Comparison of ENCODE assay signal across 25 mouse cellular contexts in genomic region chr19:59508896-59509295, GRCm38 (mm10). TPM values are rescaled to one million over a fixed set of nuclear protein-coding genes. Genes with fewer than 3 reads are reported as not detected.
DNase-seq lines count a peak whose midpoint lies in the region; ATAC-seq and TF ChIP-seq lines count a peak whose summit lies in the region.
"Had no signal": no experiment of that assay in that cellular context is flagged by ENCODE, and none has a peak within 500 bp of the region (broad histone marks: within the 10 kb centered on the region; RNA-seq: fewer than 3 reads in every experiment).

No protein-coding gene starts in this region.

- no peak overlapping the region for H3K27ac ChIP-seq in forebrain, embryonic 11.5 days (ENCODE audit: low read depth, low read length)
- H3K27ac ChIP-seq in forebrain, postnatal 0 days (ENCODE audit: low read depth, low read length), result no peak overlapping the region
- H3K27ac ChIP-seq in kidney, embryonic 14.5 days (ENCODE audit: low read depth, low read length), result no peak overlapping the region
- H3K27ac ChIP-seq: embryonic facial prominence, embryonic 15.5 days; forebrain, embryonic 12.5 days; hindbrain, embryonic 15.5 days had no signal

- no peak overlapping the region for H3K4me2 ChIP-seq in forebrain, embryonic 11.5 days (ENCODE audit: low read depth, low read length, severe bottlenecking)
- H3K4me2 ChIP-seq in forebrain, postnatal 0 days (ENCODE audit: low read depth), result no peak overlapping the region
- H3K4me2 ChIP-seq in kidney, embryonic 14.5 days (replicated peaks; ENCODE audit: low read depth, low read length), result no peak overlapping the region
- H3K4me2 ChIP-seq: embryonic facial prominence, embryonic 15.5 days; forebrain, embryonic 12.5 days; heart, embryonic 12.5 days; hindbrain, embryonic 15.5 days had no signal

- peak; percentile 26 for DNase-seq in forebrain, embryonic 11.5 days (ENCODE audit: low spot score)
- no peak for DNase-seq in forebrain, postnatal 0 days
- peak; percentile 11 for DNase-seq in kidney, adult 18-20 months
- peak; percentile 47 for DNase-seq in 3T3-L1 (ENCODE audit: low read depth, low spot score)
- DNase-seq in kidney, postnatal 10 days, result peak; percentile 20
- no peak for DNase-seq in adrenal gland, adult 18-20 months (ENCODE audit: low spot score in 2 of 2)
- no peak for DNase-seq in urinary bladder, postnatal 36 days (ENCODE audit: low spot score in 2 of 2)
- DNase-seq: adrenal gland, adult 2 months; adrenal gland, postnatal 36 days; cerebellum, adult 2 months; cerebellum, postnatal 10 days; embryo, embryonic 11 days; gastrocnemius, postnatal 14 days; heart, postnatal 36 days had no signal

- ATAC-seq in forebrain, embryonic 11.5 days (replicated peaks; ENCODE audit: low FRiP score), result no peak
- no peak for ATAC-seq in forebrain, postnatal 0 days
- ATAC-seq in kidney, embryonic 14.5 days (ENCODE audit: low FRiP score, low TSS enrichment), result no peak
- ATAC-seq: forebrain, embryonic 16.5 days had no signal

- WGBS in forebrain, embryonic 11.5 days, result 96% methylated on average over 2 of the region's 2 CpGs
- 94% methylated on average over 2 of the region's 2 CpGs for WGBS in forebrain, postnatal 0 days
- 97% methylated on average over 2 of the region's 2 CpGs for WGBS in kidney, embryonic 14.5 days

- H3K27me3 ChIP-seq in forebrain, embryonic 11.5 days (ENCODE audit: control insufficient read depth, insufficient read depth, low read length), result no peaks in the 10 kb centered on the region
- H3K27me3 ChIP-seq in forebrain, postnatal 0 days (ENCODE audit: insufficient read depth, low read length), result no peaks in the 10 kb centered on the region
- no peaks in the 10 kb centered on the region for H3K27me3 ChIP-seq in kidney, embryonic 14.5 days (ENCODE audit: control insufficient read depth, insufficient read depth, low read length)
- H3K27me3 ChIP-seq: embryonic facial prominence, embryonic 15.5 days had no signal

- H3K4me1 ChIP-seq in forebrain, embryonic 11.5 days (replicated peaks; ENCODE audit: control insufficient read depth, insufficient read depth, low read length), result no peaks in the 10 kb centered on the region
- H3K4me1 ChIP-seq in forebrain, postnatal 0 days (ENCODE audit: insufficient read depth), result no peaks in the 10 kb centered on the region
- no peaks in the 10 kb centered on the region for H3K4me1 ChIP-seq in kidney, embryonic 14.5 days (ENCODE audit: control insufficient read depth, insufficient read depth, low read length)
- H3K4me1 ChIP-seq: embryonic facial prominence, embryonic 15.5 days; forebrain, embryonic 12.5 days; heart, embryonic 12.5 days; hindbrain, embryonic 15.5 days had no signal

- no peaks in the 10 kb centered on the region for H3K36me3 ChIP-seq in forebrain, embryonic 11.5 days (ENCODE audit: control insufficient read depth, insufficient read depth, low read length)
- H3K36me3 ChIP-seq in forebrain, postnatal 0 days (ENCODE audit: insufficient read depth), result no peaks in the 10 kb centered on the region
- H3K36me3 ChIP-seq in kidney, embryonic 14.5 days (ENCODE audit: control insufficient read depth, insufficient read depth, low read length), result no peaks in the 10 kb centered on the region
- H3K36me3 ChIP-seq: embryonic facial prominence, embryonic 15.5 days; forebrain, embryonic 12.5 days; heart, embryonic 12.5 days; hindbrain, embryonic 15.5 days had no signal

- H3K4me3 ChIP-seq in forebrain, embryonic 11.5 days (ENCODE audit: low read depth, low read length), result no peak overlapping the region
- no peak overlapping the region for H3K4me3 ChIP-seq in forebrain, postnatal 0 days (ENCODE audit: low read depth, low read length)
- H3K4me3 ChIP-seq in kidney, embryonic 14.5 days (ENCODE audit: low read length), result no peak overlapping the region
- H3K4me3 ChIP-seq: embryonic facial prominence, embryonic 15.5 days; erythroblast, embryonic 14.5 days; forebrain, embryonic 12.5 days; heart, embryonic 12.5 days; hindbrain, embryonic 15.5 days had no signal

- no peaks in the 10 kb centered on the region for H3K9me3 ChIP-seq in forebrain, embryonic 11.5 days (ENCODE audit: control insufficient read depth, low read length)
- no peaks in the 10 kb centered on the region for H3K9me3 ChIP-seq in forebrain, postnatal 0 days (ENCODE audit: low read length)
- no peaks in the 10 kb centered on the region for H3K9me3 ChIP-seq in kidney, embryonic 14.5 days (ENCODE audit: control insufficient read depth, low read length)
- H3K9me3 ChIP-seq: embryonic facial prominence, embryonic 15.5 days; forebrain, embryonic 12.5 days; heart, embryonic 12.5 days; hindbrain, embryonic 15.5 days had no signal

- no peak overlapping the region for H3K9ac ChIP-seq in forebrain, embryonic 11.5 days (ENCODE audit: low read length)
- H3K9ac ChIP-seq in forebrain, postnatal 0 days, result no peak overlapping the region
- H3K9ac ChIP-seq in kidney, embryonic 14.5 days (ENCODE audit: low read depth, low read length), result no peak overlapping the region
- H3K9ac ChIP-seq: embryonic facial prominence, embryonic 15.5 days; forebrain, embryonic 12.5 days; heart, embryonic 12.5 days; hindbrain, embryonic 15.5 days had no signal

- TF ChIP-seq CTCF in forebrain, postnatal 0 days (IDR thresholded peaks at IDR 0.05; ENCODE audit: low read depth), result no peak

RNA-seq across cellular contexts. Expression of gene Emx2, which starts 50.7 kb away (rescaled TPM):
- polyA plus RNA-seq in forebrain, embryonic 11.5 days (2014; fragmentation: Nextera tagmentation; extraction: Ambion mirVana), result 75.6 and 78.9 TPM in 2 replicates
- 3.2 and 6.0 TPM in 2 replicates for total RNA-seq in forebrain, postnatal 0 days (2014; rRNA removed)
- polyA plus RNA-seq in forebrain, postnatal 0 days (2015; fragmentation: Nextera tagmentation; extraction: Ambion mirVana), result 4.7 and 11.2 TPM in 2 replicates
- polyA plus RNA-seq in kidney, embryonic 14.5 days (2014; fragmentation: Nextera tagmentation; extraction: Ambion mirVana), result 40.5 and 43.6 TPM in 2 replicates
- under 1 TPM in 1 of 2 experiments, not detected in 1; 0.10 TPM for total RNA-seq in adrenal gland, adult 18-20 months (2021)
- total RNA-seq: common myeloid progenitor, adult 5-6 weeks; heart, adult 8-10 months; heart, postnatal 36 days had no signal
- polyA plus RNA-seq: C2C12; erythroblast, embryonic 14.5 days; heart, embryonic 12.5 days; heart, embryonic 16.5 days had no signal

Comparison
In these comparisons a context has a peak if more than half of its experiments do, and no peak if none do; other contexts are left out.
1. DNase-seq: peak in forebrain, embryonic 11.5 days (single experiment), kidney, adult 18-20 months (single experiment), 3T3-L1 (single experiment) and kidney, postnatal 10 days (single experiment); none in forebrain, postnatal 0 days (single experiment), adrenal gland, adult 18-20 months (0 of 2) and urinary bladder, postnatal 36 days (0 of 2).